Mouse (Mus musculus) G1E (cell line): ENCODE measurements around the gene Misp.

Experiments used
- CTCF ChIP-seq: IDR thresholded peaks from 2 replicates; pipeline ENCODE4 v1.5.1; 2012; ENCODE audit warnings: low read depth, low read length, inconsistent platforms, mixed read lengths
- GATA1 ChIP-seq: IDR thresholded peaks from 2 replicates; pipeline ENCODE4 v1.6.1; 2012; ENCODE audit warnings: borderline replicate concordance, low read length, inconsistent platforms, mixed read lengths
- GATA2 ChIP-seq: IDR thresholded peaks from 2 replicates; pipeline ENCODE4 v1.6.1; 2012; ENCODE audit warnings: low read depth, low read length, inconsistent platforms, borderline replicate concordance
- POLR2AphosphoS5 ChIP-seq: IDR thresholded peaks from 2 replicates; pipeline ENCODE4 v1.6.1; 2012; ENCODE audit warnings: low read depth, low read length, inconsistent platforms; ENCODE audit not compliant: insufficient replicate concordance
- TAL1 ChIP-seq: conservative IDR thresholded peaks from 2 replicates; pipeline ENCODE4 v1.6.1; 2012; ENCODE audit warnings: low read depth, low read length, inconsistent platforms, mixed read lengths

GRCm38 (mm10) chr10:79789581-79789980 is 31.2 kb upstream of the Misp start:
- TF ChIP-seq TAL1, result no peak
- no peak for TF ChIP-seq GATA1
- TF ChIP-seq CTCF, result no peak
- TF ChIP-seq POLR2AphosphoS5, result no peak
- TF ChIP-seq GATA2, result no peak
